Mouse (Mus musculus) spleen, adult 18-20 months (tissue): ENCODE measurements around the gene Srp54c.
A peak's percentile ranks its signal among the peaks of the same experiment; 100 is the strongest.
"Not testable (repeated sequence)": the region's sequence is repeated elsewhere in the genome, so short reads cannot be mapped to it uniquely, and the experiment has no call there.

Experiments
- DNase-seq, 2 experiments: peaks; one replicate each; pipeline ENCODE4 v3.0.0; 2022; ENCODE audit warnings: mixed read lengths in 2 of 2

Srp54c gene

DNA sequence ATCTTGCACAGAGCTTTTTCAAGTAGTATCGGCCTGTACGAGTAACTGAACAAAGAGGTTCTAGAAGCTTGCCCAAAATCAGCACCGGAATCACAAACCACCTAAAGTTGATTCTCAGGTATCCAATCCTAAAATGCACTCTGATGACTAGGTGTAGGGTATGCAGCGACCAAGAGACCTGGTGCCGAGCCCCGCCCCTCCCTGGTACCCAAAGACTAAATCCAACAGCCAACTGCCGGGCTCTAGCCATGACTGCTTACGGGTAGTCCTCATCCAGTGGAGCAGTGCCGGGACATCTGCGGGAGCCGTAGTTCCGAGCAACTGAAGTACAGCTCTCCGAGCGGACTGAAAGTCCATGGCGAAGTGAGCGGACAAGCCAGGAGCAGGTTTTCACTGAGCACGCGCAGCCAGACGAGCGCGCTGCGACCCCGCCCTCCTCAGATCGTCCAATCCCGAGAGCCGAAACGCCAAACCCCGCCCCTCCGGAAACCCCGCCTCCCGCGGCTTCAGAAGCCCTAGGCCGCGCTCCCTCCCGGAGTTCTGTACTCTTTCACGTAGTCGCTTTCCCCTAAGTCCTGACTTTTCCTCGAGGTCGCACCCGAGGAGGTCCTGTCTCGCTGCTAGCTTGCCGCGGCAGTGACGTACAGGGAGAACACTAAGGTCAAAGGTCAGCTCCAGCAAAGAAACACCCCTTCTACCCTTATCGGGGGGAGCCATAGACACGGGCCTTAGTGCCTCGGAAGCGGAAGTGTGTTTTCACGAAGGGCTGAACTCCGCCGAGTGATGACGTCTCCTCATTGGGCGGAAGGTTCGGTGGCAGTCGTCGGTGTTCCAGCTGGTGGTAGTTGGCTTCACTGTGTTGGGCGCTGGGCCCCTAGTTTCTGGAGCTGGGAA lies at the start of gene Srp54c:
Srp54c (plus strand) TSS at position 543 of the 894 bp plus-strand sequence.
- DNase-seq, result not testable (repeated sequence)

DNA sequence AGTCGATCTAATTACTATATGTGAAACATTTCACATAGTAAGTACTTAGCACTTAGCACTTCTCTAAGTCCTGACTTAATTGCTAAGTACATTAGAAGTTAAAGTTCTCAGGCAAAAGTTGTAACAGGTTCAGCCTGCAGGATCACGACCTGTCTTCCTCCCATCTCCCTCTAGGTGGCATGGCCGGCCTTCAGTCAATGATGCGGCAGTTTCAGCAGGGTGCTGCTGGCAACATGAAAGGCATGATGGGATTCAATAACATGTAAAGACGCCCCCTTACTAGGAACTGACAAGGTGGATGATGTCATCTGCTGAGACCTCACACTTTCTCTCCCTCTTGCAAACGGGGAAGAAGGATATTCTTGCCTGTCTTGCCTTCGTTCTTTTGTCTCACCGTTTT lies 42.3 kb upstream of the Srp54c start:
- DNase-seq, result not testable (repeated sequence)

DNA sequence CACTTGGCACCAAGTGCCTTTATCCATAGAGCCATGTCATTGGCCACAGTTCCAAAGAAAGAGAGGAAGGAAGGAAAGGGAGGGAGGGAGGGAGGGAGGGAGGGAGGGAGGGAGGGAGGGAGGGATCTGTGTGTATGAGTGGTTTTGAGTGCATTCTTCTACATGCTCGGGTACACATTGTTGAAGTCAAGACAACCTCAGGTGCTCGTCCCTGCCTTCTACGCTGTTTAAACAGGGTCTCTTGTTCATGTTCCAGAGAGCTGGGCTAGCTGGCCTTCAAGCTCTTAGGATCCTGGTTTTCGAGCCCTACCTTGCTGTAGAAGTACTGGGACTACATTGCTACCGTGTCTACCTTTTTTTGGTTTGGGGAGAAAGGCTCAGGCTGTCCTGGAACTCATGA lies 40.8 kb upstream of the Srp54c start:
- DNase-seq, result not testable (repeated sequence)

DNA sequence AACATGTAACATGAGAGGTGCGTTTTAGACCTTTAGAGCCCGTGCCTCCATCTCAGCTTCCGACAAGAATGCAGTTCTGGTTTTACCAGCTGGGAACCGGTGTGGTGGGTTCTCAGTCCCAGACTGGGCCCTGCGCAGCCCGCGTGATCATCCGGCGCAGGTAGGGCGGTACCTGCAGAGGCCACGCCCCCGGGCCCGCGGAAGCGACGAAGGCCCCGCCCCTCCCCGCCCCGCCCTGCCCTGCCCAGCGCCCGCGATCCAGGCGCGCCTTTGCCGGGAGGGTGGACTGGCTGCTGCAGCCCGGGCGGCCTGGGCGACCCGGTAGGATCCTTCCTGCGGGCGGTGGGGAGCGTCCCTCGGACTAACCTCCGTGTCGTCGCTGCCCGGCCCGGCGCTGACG lies 30.7 kb upstream of the Srp54c start, which contains the start of gene 1700047I17Rik2:
1700047I17Rik2 (plus strand) TSS at position 287 of the 400 bp plus-strand sequence.
- not testable (repeated sequence) for DNase-seq

DNA sequence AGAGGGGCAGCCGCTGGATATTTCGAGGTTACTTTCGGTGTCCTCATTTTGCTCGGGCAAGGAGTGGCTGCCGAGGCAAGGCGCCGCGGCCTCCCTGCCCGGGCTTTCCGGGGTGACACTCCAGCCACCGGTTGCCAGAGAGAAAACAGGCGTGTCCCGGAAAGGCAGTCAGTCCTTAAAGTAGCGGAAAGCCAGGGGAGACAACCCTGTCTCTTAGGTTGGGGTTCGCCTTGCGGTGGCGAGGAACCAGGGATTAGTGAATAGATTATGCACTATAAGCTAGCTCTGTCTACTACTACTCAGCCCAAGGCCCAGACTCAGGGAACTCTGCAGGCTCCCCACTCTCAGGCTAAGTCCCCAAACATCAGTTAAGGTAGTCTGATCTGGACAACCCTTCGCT lies 30.2 kb upstream of the Srp54c start:
- DNase-seq, result not testable (repeated sequence)

DNA sequence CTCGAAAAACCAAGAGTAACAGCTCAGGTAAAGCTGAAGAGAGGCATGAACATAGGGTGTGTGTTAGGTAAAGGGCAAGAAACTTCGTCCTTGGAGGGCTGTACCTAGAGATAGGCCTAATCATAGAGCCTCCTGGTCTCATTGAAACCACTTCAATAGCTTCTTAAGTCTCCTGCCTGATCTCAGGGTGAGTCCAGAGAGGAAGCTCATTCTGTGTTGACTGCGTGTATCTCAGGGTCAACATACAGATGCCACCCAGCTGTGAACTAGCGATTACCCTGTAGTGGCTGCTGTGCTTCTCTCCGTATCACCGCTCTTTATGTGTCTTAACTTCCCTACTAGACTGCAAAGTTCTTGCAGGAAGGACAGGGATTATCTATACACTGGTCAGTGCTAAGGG lies 17.0 kb upstream of the Srp54c start:
- DNase-seq, result not testable (repeated sequence)

DNA sequence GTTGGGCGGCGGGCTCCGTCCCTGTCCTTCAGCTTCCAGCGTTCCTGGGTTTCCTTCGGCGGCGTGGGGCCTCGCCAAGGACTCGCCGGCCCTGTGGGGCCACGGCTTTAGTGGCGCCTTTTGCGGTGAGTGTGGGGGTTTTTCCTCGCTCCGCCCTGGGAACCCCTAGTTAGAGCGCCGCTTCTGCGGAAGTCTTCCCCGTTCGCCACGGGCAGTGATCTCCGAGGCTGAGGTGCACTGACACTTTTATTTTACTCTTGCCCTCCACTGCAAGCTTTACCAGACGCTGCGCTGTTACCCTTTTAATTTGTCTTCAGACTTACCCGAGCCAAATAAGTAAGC lies 523 bp downstream of the Srp54c start:
- DNase-seq, result peak in 1 of 2 experiments; percentile 9

DNA sequence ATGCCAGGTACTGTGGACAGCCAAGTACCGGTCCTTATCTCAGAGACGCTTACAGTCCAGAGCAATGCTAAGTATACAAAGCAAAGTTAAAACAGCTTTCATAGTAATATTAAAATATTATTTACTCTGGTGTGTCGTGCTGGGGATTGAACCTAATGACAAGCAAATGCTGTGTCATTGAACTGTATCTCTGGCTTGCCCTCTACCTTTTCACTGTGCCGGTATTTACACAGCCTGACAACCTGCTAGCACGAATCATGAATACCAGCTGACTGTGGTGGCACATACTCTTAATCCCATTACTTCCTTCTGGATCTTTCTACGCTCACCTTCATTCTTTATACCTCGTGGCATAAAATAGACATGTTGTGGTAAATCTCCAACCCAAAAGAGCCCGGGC lies 12.3 kb downstream of the Srp54c start:
- DNase-seq, result not testable (repeated sequence)

DNA sequence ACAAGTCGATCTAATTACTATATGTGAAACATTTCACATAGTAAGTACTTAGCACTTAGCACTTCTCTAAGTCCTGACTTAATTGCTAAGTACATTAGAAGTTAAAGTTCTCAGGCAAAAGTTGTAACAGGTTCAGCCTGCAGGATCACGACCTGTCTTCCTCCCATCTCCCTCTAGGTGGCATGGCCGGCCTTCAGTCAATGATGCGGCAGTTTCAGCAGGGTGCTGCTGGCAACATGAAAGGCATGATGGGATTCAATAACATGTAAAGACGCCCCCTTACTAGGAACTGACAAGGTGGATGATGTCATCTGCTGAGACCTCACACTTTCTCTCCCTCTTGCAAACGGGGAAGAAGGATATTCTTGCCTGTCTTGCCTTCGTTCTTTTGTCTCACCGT lies 32.0 kb downstream of the Srp54c start:
- DNase-seq, result not testable (repeated sequence)

DNA sequence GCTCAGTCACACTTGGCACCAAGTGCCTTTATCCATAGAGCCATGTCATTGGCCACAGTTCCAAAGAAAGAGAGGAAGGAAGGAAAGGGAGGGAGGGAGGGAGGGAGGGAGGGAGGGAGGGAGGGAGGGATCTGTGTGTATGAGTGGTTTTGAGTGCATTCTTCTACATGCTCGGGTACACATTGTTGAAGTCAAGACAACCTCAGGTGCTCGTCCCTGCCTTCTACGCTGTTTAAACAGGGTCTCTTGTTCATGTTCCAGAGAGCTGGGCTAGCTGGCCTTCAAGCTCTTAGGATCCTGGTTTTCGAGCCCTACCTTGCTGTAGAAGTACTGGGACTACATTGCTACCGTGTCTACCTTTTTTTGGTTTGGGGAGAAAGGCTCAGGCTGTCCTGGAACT lies 33.4 kb downstream of the Srp54c start:
- DNase-seq, result not testable (repeated sequence)

DNA sequence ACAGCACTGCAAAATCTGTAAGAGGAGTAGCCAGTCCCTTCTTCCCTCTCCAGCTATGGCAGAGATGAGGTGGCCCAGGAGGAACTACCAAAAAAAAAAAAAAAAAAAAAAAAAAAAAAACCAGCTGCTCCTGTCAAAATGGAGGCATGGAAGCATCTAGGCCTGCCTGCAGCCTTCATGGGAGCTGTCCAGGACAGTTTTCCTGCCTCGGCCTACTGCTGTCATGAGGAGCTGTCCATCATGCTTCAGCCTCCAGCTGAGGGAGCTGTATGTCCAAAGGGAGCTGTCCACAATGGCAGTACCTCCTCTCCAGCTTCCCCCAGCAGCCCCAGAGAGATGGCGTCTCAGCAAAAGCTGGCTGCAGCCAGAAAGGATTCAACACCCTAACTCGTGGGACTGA lies 42.3 kb downstream of the Srp54c start:
- DNase-seq, result no peak

DNA sequence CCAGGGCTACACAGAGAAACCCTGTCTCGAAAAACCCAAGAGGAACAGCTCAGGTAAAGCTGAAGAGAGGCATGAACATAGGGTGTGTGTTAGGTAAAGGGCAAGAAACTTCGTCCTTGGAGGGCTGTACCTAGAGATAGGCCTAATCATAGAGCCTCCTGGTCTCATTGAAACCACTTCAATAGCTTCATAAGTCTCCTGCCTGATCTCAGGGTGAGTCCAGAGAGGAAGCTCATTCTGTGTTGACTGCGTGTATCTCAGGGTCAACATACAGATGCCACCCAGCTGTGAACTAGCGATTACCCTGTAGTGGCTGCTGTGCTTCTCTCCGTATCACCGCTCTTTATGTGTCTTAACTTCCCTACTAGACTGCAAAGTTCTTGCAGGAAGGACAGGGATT lies 47.6 kb downstream of the Srp54c start:
- DNase-seq, result not testable (repeated sequence)

DNA sequence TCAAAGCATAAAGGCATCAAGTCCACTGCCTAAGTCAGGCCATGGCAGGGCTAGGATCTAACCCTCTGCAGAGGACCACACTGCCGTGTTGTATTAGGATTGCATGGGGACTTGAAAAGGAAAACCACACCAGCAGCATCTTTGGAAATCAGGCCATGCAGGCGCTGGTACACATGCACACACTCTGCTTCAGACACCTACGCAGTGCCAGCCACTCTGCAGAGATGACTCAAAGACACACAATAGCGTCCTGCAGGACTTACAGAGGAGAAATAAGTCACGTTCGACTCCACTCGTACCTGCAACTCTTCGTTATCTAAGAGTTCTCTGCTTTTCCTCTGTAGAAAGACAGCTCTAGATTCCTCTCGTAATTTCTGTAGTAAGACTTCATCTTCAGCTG lies 68.1 kb downstream of the Srp54c start:
- DNase-seq, result no peak

DNA sequence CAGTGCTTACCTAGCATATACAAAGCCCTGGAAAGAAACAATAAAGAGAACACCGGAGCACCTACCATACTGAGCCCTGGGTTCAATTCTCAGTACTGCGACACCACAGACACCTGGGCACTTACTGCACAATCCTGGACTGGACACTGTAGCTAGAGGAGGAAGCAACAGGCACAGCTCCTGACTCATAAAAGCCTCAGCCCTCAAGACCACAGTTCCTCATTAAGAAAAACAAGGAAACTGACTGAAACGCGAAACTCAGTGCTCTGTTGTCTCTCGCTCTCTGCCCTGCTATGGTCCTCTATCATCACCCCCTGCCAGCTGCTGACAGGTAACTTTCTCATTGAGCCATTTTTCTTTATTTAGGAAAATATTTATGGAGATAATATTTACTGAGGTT lies 69.4 kb downstream of the Srp54c start, which contains the start of gene 1110008L16Rik:
1110008L16Rik (plus strand) TSS at position 242 of the 400 bp plus-strand sequence.
- DNase-seq, result no peak

DNA sequence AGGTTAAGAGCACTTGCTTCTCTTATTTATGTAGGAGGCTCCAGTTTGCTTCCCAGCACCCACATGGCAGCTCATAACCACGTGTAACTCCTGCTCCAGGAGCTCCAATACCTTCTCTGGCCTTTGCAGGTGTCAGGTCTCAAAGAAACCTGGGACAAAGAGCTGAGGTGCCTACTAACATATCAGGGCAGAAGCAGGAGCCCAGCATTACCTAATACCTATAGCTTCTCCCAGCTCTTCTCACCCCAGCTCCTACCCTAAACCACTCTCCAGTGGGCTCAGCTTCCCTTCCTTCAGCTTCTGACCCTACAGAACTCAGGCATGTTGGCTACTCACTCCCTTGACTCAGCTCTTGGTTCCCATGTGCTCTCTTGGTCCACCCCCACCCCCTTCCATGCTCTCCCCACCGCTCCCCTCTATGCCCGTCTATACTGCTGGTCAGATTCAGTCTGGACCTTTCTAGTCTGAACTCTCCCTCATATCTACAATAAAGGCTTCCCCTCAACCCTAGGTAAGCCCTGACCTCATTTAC lies 70.9 kb downstream of the Srp54c start:
- no peak for DNase-seq

DNA sequence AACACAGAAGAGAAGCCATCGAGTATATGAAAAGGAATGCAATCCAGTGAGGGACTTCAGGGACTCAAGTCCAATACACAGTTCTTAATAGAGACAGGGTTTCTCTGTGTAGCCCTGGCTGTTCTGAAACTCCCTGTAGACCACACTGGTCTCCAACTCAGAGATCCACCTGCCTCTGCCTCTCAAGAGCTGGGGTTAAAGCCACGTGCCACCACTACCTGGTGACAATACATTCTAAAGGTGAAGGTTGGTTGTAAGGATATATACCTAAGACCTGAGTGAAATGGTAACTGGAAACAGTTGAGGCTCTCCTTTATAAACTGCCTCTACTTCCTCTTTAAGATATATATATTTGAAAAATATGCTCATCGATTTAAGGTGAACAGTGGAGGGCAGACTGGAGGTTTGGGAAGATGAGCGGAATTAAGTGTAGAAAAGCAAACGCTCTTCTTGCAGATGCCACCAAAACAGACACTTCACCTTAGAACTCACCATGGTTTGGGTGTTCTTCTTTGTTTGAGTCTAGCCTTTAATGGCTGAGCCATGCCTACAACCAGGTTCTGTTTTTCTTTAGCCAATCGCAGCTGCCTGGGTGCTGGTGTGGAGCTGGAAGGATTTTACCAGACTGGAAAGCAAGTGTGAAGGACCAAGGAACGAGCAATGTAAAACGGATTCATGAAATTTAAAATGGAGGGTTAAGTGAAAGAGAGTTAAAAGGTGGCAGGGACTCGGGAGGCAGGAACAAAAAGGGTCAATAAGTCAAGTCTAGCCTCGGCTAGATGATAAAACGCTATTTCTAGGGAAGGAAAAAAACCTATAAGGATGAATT lies 71.7 kb downstream of the Srp54c start:
- no peak for DNase-seq

DNA sequence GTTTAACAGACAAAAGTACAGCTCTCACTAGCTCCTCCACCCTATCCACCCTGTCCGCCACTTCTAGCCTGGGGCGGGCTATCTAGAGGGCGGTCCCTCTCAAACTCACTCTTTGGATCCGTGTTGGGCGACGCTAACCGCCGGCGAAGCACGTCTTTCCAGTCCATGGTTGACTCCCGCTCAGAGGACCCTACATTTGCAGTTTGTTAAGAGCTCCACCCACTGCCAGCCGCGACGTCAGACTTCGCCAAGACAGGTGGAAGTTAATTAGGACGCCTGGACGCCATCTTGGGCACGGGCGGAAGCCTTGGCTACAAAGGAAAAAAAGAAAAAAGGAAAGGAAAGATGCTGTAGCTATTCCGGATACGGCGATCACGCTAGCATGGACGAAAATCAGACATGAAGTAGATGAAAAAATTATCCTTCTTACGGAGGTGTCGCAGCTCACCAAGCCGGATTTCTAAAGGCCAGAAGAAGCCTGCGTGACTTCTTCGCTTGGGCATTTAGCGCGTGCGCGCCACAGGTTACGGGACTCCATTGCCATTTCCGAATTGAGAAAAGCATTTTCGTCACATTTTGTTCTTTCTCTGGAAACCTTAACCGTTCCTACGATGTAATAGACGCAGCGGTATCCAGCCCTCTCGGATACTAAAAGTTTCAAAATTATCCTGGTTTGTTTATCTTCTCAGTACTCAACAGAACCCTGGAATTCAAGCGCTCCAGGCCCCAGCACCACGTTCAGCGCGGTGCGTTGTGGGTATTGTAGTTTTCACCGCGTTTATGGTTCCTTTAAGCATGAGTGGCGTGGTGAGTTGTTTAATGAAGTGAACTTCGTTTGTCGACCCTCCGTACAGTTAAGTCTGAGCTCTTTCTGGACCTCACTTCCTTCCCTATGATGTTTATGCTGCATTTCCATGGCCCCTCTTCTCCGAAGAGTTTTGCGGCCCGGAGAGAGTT lies 72.8 kb downstream of the Srp54c start, which contains the start of gene Ppp2r3c:
Ppp2r3c (minus strand) TSS at position 514 of the 957 bp plus-strand sequence.
- peak; percentile 80 to 87 for DNase-seq

DNA sequence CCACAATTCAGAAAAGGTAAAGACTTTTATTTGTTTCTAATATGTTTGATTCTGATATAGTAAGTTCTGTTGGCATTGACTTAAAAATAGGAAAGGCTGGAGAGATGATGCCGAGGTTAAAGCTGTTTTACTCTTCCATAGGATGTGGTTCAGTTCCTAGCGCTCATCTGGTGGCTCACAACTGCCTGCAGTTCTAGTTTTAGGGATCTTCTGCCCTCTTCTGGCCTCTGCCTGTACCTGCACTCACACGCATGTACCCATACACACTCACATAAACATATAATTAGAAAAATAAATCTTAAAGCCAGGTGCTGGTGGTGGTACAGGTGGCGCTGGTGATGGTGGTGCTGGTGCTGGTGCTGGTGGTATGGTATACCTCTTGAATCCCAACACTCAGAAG lies 76.4 kb downstream of the Srp54c start:
- no peak for DNase-seq

DNA sequence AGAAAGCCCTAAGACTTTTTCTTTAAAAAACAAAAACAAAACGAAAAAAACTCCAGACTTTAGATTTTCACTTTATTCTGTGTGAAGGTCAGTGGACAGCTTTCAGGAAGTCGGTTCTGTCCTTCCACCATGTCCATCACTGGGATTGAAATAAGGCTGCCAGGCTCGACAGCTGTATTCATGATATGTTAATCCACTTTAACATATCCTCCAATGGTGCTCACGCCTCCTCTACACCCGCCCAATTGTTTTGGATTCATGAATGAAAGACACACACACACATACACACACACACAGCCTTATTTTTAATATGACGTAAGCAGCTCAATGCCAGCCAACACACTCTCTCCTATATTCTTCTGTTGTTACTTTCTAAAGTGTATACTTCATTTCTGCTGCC lies 77.6 kb downstream of the Srp54c start:
- DNase-seq, result no peak

DNA sequence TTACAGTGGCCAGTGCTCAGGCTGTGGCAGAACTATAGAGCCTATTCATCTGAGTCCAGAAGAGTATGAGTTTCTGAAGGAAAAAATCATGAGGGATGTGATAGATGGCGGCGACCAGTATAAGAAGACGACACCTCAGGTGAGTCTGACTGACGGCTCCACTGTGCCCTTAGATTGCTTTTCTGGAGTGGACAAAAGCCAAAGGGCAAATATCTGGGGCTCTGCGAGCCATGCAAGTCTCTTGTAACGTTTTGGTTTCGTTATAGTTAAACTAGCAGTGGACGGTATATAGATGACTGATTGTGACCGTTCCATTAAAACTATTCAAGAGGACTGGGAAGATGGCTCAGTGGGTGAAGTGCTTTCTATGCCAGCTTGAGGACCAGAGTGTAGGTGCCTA lies 78.8 kb downstream of the Srp54c start:
- no peak for DNase-seq

DNA sequence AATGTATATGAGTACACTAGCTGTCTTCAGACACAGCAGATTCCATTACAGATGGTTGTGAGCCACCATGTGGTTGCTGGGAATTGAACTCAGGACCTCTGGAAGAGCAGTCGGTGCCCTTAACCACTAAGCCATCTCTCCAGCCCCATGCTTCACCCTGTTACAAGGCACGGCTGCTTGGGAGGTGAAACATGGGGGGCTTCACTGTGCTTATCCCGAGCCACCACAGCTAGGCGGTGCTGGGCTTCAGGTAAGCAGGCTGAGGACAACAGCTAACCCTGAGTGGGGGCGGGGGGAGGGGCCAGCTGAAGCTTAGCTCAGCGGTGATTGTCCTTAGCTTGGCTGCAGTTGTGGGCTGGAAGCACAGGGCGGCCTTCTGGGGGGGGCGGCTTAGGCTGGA lies 79.5 kb downstream of the Srp54c start:
- DNase-seq, result no peak

DNA sequence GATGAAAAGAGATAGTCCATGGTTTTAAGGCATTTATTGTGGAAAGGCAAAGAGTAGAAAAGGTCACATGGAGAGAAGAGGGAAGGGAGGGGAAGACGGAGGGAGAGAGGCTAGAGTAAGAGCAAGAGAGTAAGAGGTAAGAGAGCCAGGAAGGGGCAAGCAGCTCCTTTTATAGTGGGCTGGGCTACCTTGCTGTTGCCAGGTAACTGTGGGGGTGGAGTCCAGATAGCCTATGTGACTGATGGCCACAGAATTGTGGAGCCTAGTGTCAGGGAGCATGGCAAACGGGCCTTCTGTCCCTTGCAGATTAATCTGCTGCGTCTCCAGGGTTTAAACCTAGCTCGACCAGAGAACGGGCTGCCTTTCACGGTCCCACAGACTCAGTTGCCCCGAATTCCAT lies 81.9 kb downstream of the Srp54c start:
- no peak for DNase-seq
